Mouse (Mus musculus) cerebellum, postnatal 36 days (tissue): ENCODE measurements around the gene Eif2s1.
A peak's percentile ranks its signal among the peaks of the same experiment; 100 is the strongest.
"Not testable (repeated sequence)": the region's sequence is repeated elsewhere in the genome, so short reads cannot be mapped to it uniquely, and the experiment has no call there.

Experiments used
- DNase-seq, 2 experiments: peaks; one replicate each; pipeline ENCODE4 v3.0.0; 2021 to 2022; ENCODE audit warnings: mixed read lengths in 2 of 2

The Eif2s1 gene

GRCm38 (mm10) chr12:78916278-78916677 lies 54.7 kb downstream of the Eif2s1 start:
- DNase-seq, result no peak

- DNase-seq, result peak; percentile 85 to 95
Observed at GRCm38 (mm10) chr12:78918227-78919078, 56.8 kb downstream of the Eif2s1 start.

GRCm38 (mm10) chr12:78919079-78919712 lies 57.6 kb downstream of the Eif2s1 start:
- DNase-seq, result peak; percentile 64 to 76

- no peak for DNase-seq
Observed at GRCm38 (mm10) chr12:78921421-78921820, 59.8 kb downstream of the Eif2s1 start.

GRCm38 (mm10) chr12:78922058-78922457 lies 60.4 kb downstream of the Eif2s1 start:
- DNase-seq, result no peak

- not testable (repeated sequence) for DNase-seq
Observed at GRCm38 (mm10) chr12:78922977-78923376, 61.4 kb downstream of the Eif2s1 start.

- DNase-seq, result no peak
Observed at GRCm38 (mm10) chr12:78923539-78924189, 62.0 kb downstream of the Eif2s1 start.

GRCm38 (mm10) chr12:78927287-78927686 lies 65.7 kb downstream of the Eif2s1 start:
- DNase-seq, result no peak

GRCm38 (mm10) chr12:78929900-78930299 lies 68.3 kb downstream of the Eif2s1 start:
- DNase-seq, result no peak

- DNase-seq, result no peak
Observed at GRCm38 (mm10) chr12:78936494-78936893, 74.9 kb downstream of the Eif2s1 start.
